Mouse (Mus musculus) olfactory bulb, adult 2 months (tissue): ENCODE results near the gene Chac1. TPM values are rescaled to one million over a fixed set of nuclear protein-coding genes. Genes with fewer than 3 reads are reported as not detected.
A peak's percentile ranks its signal among the peaks of the same experiment; 100 is the strongest.

Experiments
- H3K27ac ChIP-seq: fragments of 200-500 bp; 2 replicates; pipeline ENCODE4 v1.5.1; 2012; ENCODE audit warnings: low read depth, low read length; ENCODE audit not compliant: insufficient read depth
- H3K4me1 ChIP-seq: fragments of 200-500 bp; 2 replicates; pipeline ENCODE4 v1.6.1; 2012; ENCODE audit warnings: low read length; ENCODE audit not compliant: control insufficient read depth, insufficient read depth
- H3K4me3 ChIP-seq: fragments of 200-500 bp; 2 replicates; pipeline ENCODE4 v1.5.1; 2012; ENCODE audit warnings: mild to moderate bottlenecking, low read depth, low read length, moderate library complexity; ENCODE audit not compliant: insufficient read depth
- CTCF ChIP-seq: fragments of 200-500 bp; IDR thresholded peaks from 2 replicates; pipeline ENCODE4 v1.5.1; 2012; ENCODE audit warnings: low read depth, mild to moderate bottlenecking, low read length, moderate library complexity; ENCODE audit not compliant: insufficient read depth
- POLR2A ChIP-seq: fragments of 200-500 bp; IDR thresholded peaks from 2 replicates; pipeline ENCODE4 v1.6.1; 2012; ENCODE audit warnings: mild to moderate bottlenecking, low read depth, low read length, moderate library complexity; ENCODE audit not compliant: insufficient read depth
- WGBS: fragments of 180-500 bp; shearing (Covaris S2); methylation state at CpG from one replicate; pipeline ENCODE4 v1.1.7; 2018; 5-methylcytosine and 5-hydroxymethylcytosine counted together
- polyA plus RNA-seq: library from polyadenylated mRNA; stranded (reverse); fragments of >200 nt; gene quantifications from 2 replicates; pipeline ENCODE4 v1.2.4, GENCODE M21; 2012; ENCODE audit warnings: low replicate concordance; ENCODE audit not compliant: missing spikeins, insufficient read depth, insufficient read length

Gene Chac1
- polyA plus RNA-seq, 1 experiment: not detected

DNA sequence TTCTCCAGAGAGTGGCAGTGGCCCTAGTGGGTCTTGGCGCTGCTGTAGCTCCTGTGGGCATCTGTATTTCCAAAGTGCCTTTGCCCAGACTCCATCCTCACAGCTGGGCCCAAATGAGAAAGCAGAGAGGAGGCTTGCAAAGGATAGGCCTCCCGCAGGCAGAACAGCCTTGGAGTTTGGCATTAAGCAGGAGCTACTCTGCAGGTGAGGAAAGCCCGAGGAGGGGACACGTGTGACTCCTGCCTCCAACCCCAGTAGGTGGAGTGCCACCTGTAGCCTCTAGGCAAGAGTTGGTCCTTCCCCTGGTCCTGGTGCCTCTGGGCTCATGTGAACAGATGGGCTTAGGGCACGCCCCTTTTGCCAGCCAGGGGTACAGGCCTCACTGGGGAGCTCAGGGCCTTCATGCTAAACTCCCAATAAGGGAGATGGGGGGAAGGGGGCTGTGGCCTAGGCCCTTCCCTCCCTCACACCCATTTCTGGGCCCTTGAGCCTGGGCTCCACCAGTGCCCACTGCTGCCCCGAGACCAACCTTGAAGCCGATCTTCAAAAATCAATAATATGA is 16.0 kb upstream of the Chac1 start:
- no peak overlapping the region for H3K27ac ChIP-seq
- H3K4me3 ChIP-seq: no peak overlapping the region
- peaks cover 5% of the 10 kb centered on the region for H3K4me1 ChIP-seq
- WGBS: 90% methylated on average over 7 of the region's 7 CpGs
- TF ChIP-seq POLR2A: no peak
- no peak for TF ChIP-seq CTCF

DNA sequence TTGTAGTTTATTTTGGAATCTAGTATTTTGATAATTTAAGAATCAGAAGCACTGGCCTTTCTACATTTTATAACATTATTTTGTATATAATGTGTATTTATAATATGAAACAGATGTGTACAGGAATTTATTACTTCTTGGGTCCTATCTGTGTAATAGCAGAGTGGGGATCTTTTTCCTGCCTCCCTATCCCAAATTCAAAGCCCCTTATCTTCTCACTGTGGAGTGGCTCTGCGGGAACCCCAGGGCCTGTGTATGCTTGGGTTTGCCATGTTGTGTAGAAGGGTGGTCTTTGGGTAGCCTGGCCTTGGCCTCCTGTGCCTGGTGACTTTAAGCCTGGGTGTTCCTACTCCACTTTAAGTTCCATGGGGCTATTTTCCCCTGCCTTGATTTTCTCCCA is 15.5 kb upstream of the Chac1 start:
- WGBS: 100% methylated on average over 1 of the region's 1 CpGs
- Histone ChIP-seq H3K27ac (no peak overlapping the region), H3K4me3 (no peak overlapping the region), H3K4me1 (peaks cover 5% of the 10 kb centered on the region)
- TF ChIP-seq POLR2A (no peak), CTCF (no peak)

DNA sequence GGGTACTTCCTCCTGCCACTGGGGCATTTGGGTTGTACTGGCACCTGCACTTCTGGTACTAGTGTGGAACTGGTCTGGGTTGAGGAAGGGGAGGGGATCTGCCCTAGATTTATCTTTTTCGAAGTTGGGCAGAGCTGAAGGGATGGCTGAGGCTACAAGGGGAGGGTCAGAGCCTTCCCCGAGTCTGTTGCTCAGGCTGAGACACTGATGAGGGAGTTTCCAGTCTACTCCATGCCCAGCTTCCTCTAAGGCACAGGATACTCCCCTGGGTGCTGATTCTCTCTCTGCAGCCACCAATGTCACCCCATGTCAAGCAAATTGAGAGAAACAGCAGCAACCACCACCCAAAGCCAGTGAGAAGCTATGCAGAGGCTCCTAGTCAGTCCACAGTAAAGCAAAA is 15.0 kb upstream of the Chac1 start:
- H3K4me3 ChIP-seq: no peak overlapping the region
- peaks cover 5% of the 10 kb centered on the region for H3K4me1 ChIP-seq
- TF ChIP-seq POLR2A: no peak
- no peak for TF ChIP-seq CTCF
- 78% methylated on average over 2 of the region's 2 CpGs for WGBS
- H3K27ac ChIP-seq: no peak overlapping the region

DNA sequence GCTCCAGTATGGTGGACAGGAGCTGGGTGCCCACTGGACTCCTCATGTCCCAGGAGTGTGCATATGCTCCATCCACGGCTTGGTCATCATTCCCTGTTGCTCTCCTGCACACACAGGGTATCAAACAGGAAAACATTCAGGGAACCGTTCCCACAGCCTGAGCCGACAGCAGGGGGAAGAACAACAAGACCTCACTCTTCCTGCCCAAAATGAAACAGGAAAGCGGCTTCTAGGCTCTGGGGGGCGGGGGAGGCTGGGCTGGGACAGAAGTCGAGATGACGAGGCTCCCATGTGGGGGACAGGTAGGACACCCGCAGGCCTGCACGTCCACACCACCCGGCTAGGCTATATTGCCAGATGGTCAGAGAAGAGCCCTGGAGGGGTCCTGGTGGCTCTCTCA is 14.6 kb upstream of the Chac1 start:
- WGBS: 82% methylated on average over 10 of the region's 10 CpGs
- TF ChIP-seq CTCF: no peak
- TF ChIP-seq POLR2A: no peak

DNA sequence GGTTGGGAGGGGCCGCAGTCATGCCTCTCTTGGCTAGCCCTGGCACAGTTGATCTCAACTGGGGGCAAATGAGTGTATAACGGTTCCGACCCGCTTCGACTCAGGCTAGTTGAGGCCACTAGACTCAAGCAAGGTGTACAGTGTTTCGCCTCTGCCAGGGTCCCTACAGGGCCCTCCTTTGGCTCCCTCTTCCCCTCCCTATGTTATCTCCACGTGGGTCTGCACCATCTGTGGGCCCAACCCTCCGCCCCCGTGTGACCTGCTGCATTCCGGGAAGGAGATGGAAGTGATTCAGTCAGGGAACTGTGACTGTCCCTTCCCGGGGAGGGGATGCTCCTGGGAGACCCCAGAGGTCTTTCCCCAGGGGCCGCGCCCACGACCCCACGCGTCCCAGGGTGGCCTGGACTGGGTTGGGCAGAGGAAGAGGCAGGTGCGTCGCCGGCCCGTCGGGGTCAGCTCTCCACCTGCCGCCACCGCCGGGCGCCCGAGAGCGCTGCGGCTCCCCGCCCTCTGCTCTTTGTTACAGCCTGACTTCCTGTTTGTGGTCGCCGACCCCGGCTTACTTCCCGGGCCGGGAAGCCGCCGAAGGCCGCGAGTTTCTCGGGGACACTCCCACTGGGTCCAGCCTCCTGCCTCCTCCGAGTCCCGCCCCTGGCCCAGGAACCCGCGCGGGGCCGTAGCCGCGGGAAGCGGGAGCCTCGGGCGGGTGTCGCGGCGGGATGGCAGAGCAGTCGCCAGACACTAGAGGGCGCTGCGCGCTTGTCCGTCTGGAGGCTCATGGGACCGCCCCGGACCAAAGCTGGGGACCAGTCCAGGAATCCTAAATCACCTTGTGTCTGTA is 13.4 kb upstream of the Chac1 start:
- peaks cover 5% of the 10 kb centered on the region for H3K4me1 ChIP-seq
- H3K27ac ChIP-seq: no peak overlapping the region
- TF ChIP-seq CTCF (peak; percentile 71), POLR2A (no peak)
- peak overlapping the region; percentile 61 for H3K4me3 ChIP-seq
- WGBS: 8% methylated on average over 60 of the region's 60 CpGs

More for the DNA sequence above, 14.6 kb upstream of the Chac1 start:
- Histone ChIP-seq H3K4me3 (no peak overlapping the region), H3K27ac (no peak overlapping the region), H3K4me1 (peaks cover 5% of the 10 kb centered on the region)

DNA sequence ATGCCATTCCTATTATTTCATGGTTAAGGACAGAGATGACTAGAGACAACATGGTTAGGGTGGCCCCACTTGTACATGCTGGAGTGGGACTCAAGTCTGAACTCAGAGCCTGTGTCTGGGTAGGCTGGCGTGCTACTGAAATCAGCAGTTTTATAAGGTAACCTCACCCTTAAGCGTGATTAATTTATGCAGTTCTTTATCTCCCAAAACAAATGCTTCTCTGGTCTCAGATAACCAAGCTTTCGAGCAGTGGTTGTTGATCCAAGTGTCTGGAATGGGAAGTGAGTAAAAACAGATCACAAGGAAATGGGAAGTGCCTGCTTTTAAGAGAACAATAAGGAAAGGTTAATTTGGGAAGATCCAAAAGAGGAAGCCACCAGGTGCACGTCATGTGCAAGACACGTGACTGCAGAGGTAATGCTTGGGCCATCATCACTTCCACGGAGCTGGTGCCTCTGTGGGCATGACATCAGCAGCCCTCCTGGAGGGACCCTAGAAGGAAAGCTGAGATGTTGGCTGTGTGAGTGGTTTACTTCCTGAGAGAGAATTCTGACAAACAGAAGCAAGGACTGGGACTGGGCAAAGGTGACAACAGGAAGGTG is 6.4 kb upstream of the Chac1 start:
- WGBS: 50% methylated on average over 6 of the region's 6 CpGs
- Histone ChIP-seq H3K27ac (no peak overlapping the region), H3K4me3 (no peak overlapping the region), H3K4me1 (no peaks in the 10 kb centered on the region)
- TF ChIP-seq CTCF: no peak
- no peak for TF ChIP-seq POLR2A

DNA sequence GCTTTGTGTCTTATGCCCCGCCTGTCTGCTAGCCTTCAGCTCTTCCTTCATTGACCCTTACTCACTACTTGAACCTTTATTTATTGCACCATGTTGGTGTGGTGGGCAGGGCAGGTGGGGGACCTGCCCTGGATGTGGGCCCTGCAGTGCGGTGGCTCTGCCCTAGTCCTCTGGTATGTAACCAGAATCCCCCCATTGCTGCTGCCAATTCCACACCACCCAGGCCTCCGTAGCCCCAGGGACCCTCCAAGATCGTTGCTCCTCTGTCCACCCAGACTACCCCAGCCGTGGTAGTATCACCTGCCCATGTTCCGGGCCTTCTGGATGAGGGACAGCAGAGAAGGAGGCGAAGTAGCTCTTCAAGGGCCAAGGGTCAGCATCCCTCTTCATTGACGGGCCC is 2.7 kb downstream of the Chac1 start:
- WGBS: 93% methylated on average over 8 of the region's 8 CpGs
- Histone ChIP-seq H3K4me3 (no peak overlapping the region), H3K4me1 (peaks cover 11% of the 10 kb centered on the region; the same call in 1 of the 2 replicates), H3K27ac (no peak overlapping the region)
- TF ChIP-seq CTCF: no peak
- no peak for TF ChIP-seq POLR2A

DNA sequence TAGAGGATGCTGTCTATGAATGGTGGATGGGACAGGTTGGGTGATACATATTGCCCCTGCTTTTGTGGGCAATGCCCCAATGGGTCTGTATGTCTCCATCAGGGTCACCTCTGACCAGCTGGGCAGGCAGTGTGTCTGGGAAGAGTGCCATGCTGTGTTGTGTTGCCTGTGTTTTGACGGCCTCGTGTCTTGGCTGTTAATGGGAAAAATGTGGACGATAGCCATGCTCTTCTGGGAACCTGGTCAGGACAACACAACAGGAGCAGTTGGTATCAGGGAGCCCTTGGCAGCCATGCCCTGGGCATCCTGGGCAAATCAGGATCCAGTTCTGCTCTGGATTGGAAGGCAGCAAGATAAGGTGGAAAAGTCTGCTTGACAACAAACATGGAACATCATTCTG is 4.1 kb downstream of the Chac1 start:
- 56% methylated on average over 3 of the region's 3 CpGs for WGBS
- no peak overlapping the region for H3K27ac ChIP-seq
- TF ChIP-seq POLR2A: no peak
- TF ChIP-seq CTCF: no peak

DNA sequence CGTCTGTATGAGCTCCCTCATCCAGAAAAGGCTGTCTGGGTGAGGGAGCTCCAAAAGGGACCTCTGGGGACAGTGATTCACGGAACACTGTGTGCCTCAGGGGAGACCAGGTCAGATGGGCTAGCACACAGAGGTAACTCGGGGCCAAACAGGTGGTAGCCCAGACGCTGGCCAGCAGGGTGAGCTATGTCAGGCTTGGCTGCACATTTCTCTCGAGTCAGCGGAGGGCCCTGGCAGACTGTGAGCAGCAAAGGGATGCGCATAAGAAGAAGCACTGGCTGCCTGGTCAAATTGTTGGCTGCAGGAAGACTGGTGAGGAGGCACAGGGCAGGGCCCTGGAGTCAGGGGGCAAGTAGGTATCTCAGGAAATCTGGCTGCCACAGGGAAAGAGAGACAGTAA is 4.6 kb downstream of the Chac1 start:
- H3K27ac ChIP-seq: no peak overlapping the region
- TF ChIP-seq POLR2A (no peak), CTCF (no peak)
- 36% methylated on average over 7 of the region's 7 CpGs for WGBS
- H3K4me1 ChIP-seq: peaks cover 8% of the 10 kb centered on the region; the same call in 1 of the 2 replicates
- no peak overlapping the region for H3K4me3 ChIP-seq

More for the DNA sequence above, 4.1 kb downstream of the Chac1 start:
- Histone ChIP-seq H3K4me3 (no peak overlapping the region), H3K4me1 (peaks cover 11% of the 10 kb centered on the region; the same call in 1 of the 2 replicates)
